Mouse (Mus musculus): ENCODE results near the gene Gramd2.

GRCm38 (mm10) chr9:59692145-59692544 is 12.2 kb downstream of the Gramd2 start:
- no peak for TF ChIP-seq POLR2A (IDR thresholded peaks at IDR 0.05; ENCODE audit: borderline replicate concordance, low read depth, low read length)
- no peak for TF ChIP-seq CTCF (IDR thresholded peaks at IDR 0.05; ENCODE audit: low read depth, low read length)
